Mouse (Mus musculus): ENCODE data around the gene Prr27.

DNA sequence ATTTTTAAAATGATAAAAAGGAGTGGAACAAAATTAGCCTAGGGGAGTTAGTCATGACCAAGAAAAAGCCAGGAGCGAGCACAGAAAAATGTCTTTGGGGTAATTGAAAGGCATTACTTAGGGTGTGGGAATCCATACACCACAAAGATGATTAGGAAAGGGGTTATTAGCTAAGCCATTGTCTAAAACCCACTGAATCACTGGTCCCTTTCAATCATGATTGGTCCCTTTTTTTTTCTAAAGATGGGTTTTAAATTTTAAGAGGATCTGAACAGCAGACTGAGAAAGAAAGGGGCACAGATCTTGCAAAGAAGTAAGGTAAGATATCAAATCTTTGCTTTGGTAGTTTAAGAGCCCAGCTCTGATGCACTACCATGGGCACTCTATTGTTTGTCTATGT is 59.2 kb downstream of the Prr27 start, which contains the start of gene Odam:
- no peak for TF ChIP-seq POLR2A (IDR thresholded peaks at IDR 0.05; ENCODE audit: low read depth, low read length)
- no peak for TF ChIP-seq CTCF (conservative IDR thresholded peaks at IDR 0.05; ENCODE audit: insufficient read depth, insufficient read length, low read depth, low read length)
